Mouse (Mus musculus) midbrain, embryonic 12.5 days (tissue): Measurements from ENCODE around the gene Arhgap9. TPM values are rescaled to one million over a fixed set of nuclear protein-coding genes. Genes with fewer than 3 reads are reported as not detected.
A peak's percentile ranks its signal among the peaks of the same experiment; 100 is the strongest.

Experiments used
- ATAC-seq: fragments of 200-750 bp; cut with Nextera tagmentation; 2 replicates; pipeline ENCODE4 v1.8.0; 2017; ENCODE audit warnings: low read depth, moderate TSS enrichment, moderate library complexity; ENCODE audit not compliant: low FRiP score
- H3K27ac ChIP-seq: fragments of 300-500 bp; sonication (generic); replicated peaks from 2 replicates; pipeline ENCODE4 v1.5.1; 2016; ENCODE audit warnings: mild to moderate bottlenecking
- H3K27me3 ChIP-seq: fragments of 300-500 bp; sonication (generic); 2 replicates; pipeline ENCODE4 v1.6.1; 2016; ENCODE audit warnings: mild to moderate bottlenecking
- H3K36me3 ChIP-seq: fragments of 300-500 bp; sonication (generic); 2 replicates; pipeline ENCODE4 v1.6.1; 2016
- H3K4me1 ChIP-seq: fragments of 300-500 bp; sonication (generic); 2 replicates; pipeline ENCODE4 v1.6.1; 2016
- H3K4me2 ChIP-seq: fragments of 300-500 bp; sonication (generic); replicated peaks from 2 replicates; pipeline ENCODE4 v1.6.1; 2016; ENCODE audit warnings: mild to moderate bottlenecking, moderate library complexity
- H3K4me3 ChIP-seq: fragments of 300-500 bp; sonication (generic); 2 replicates; pipeline ENCODE4 v1.5.1; 2016; ENCODE audit warnings: mild to moderate bottlenecking
- H3K9ac ChIP-seq: fragments of 300-500 bp; sonication (generic); replicated peaks from 2 replicates; pipeline ENCODE4 v1.6.1; 2016; ENCODE audit warnings: mild to moderate bottlenecking, moderate library complexity
- H3K9me3 ChIP-seq: fragments of 300-500 bp; sonication (generic); 2 replicates; pipeline ENCODE4 v1.6.1; 2016; ENCODE audit warnings: mild to moderate bottlenecking
- WGBS: fragments of 180-500 bp; shearing (Covaris S2); methylation state at CpG from one replicate; pipeline ENCODE4 v1.1.7; 2016; 5-methylcytosine and 5-hydroxymethylcytosine counted together
- polyA plus RNA-seq: library from polyadenylated mRNA; unstranded; fragments of >200 nt; fragmentation: Nextera tagmentation; extraction: Ambion mirVana; gene quantifications from 2 replicates; pipeline ENCODE4 v1.2.1, GENCODE M21; 2016

Gene Arhgap9
- polyA plus RNA-seq, 1 experiment from 2014 or later: 1.1 TPM

GRCm38 (mm10) chr10:127341360-127341690 lies 19.6 kb downstream of the Arhgap9 start:
- Histone ChIP-seq H3K4me2 (peak overlapping the region; percentile 70), H3K27me3 (peaks cover 47% of the 10 kb centered on the region), H3K27ac (peak overlapping the region; percentile 30; the same call in 1 of the 2 replicates), H3K9ac (peak overlapping the region; percentile 34; the same call in 1 of the 2 replicates), H3K9me3 (no peaks in the 10 kb centered on the region), H3K4me1 (peaks cover 37% of the 10 kb centered on the region), H3K4me3 (peak overlapping the region; percentile 42), H3K36me3 (no peaks in the 10 kb centered on the region)
- WGBS: 0% methylated on average over 7 of the region's 11 CpGs
- ATAC-seq: no peak

DNA sequence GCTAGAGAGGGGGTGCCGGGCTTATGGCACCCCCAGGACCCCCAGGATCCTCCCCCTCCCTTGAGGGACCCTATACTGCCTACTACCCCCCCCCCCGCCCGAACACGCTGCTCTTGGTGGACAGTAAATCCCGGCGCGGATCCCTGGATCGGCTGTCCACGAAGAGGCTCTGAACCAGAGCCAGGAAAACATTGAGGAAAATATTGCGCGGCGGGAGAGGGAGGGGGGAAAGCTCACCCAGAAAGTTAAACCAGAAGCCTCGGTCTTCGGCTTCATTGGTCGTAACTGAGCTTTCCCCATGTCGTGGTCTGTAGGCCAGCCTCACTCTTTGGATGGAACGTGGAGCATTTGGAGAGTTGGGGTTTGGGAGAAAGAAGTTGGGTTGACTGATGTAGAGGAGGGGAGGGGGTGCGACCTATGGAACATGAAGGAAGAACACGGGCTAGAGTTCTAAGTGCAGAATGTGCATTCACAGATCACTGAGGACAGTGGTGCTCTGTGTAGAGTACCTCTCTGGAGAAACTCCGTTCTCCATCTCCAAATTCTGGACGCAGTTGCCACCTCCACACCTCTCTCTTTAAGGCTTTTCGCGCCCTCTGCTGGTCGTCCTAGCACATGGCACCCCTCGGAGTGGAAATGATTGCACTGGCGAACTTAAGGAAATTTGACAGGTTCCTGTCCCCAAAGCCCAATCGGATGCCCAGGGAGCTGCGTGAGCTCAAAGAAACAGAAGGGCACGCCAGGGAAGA lies 20.3 kb downstream of the Arhgap9 start, which contains the start of gene Gli1:
TSS of gene Gli1 (minus strand) at position 84 of the 749 bp plus-strand sequence.
- Histone ChIP-seq H3K4me3 (peak within 1 kb of the TSS; percentile 42), H3K27ac (peak within 1 kb of the TSS; percentile 31; the same call in 1 of the 2 replicates), H3K4me1 (peaks cover 37% of the 10 kb centered on the region), H3K36me3 (no peaks in the 10 kb centered on the region), H3K9ac (peak within 1 kb of the TSS; percentile 34; the same call in 1 of the 2 replicates), H3K4me2 (peak within 1 kb of the TSS; percentile 70), H3K27me3 (peaks cover 47% of the 10 kb centered on the region), H3K9me3 (no peaks in the 10 kb centered on the region)
- ATAC-seq: peak; percentile 46
- under 1% methylated on average over 29 of the region's 29 CpGs for WGBS

GRCm38 (mm10) chr10:127343029-127343428 lies 21.3 kb downstream of the Arhgap9 start:
- Histone ChIP-seq H3K4me1 (peaks cover 37% of the 10 kb centered on the region), H3K4me3 (no peak overlapping the region), H3K27me3 (peaks cover 40% of the 10 kb centered on the region), H3K9ac (no peak overlapping the region), H3K4me2 (no peak overlapping the region), H3K9me3 (no peaks in the 10 kb centered on the region), H3K27ac (no peak overlapping the region), H3K36me3 (no peaks in the 10 kb centered on the region)
- 76% methylated on average over 3 of the region's 3 CpGs for whole genome bisulfite sequencing
- no peak for ATAC-seq

DNA sequence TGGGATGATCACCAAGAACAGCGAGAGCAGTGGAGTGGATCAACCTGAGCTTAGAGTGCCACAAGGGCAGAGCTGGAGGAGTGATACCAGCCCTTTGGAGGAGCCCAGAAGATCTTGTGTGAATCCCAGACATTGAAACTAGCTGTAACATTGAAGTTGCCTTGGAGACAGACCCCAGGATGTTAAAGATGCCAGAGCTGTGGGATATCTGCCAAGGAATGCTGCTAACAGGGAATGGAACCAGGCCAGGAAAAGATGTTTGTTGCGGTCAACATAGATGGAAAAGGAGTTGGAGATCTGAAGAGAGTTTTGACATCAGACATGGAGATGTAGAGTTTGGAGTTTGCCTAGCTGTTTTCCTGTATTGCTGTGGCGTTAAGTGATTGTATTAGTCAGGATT lies 24.4 kb downstream of the Arhgap9 start:
- Histone ChIP-seq H3K27ac (no peak overlapping the region), H3K4me3 (no peak overlapping the region), H3K4me1 (peaks cover 21% of the 10 kb centered on the region), H3K27me3 (peaks cover 23% of the 10 kb centered on the region), H3K36me3 (no peaks in the 10 kb centered on the region), H3K9ac (no peak overlapping the region), H3K9me3 (no peaks in the 10 kb centered on the region), H3K4me2 (no peak overlapping the region)
- no peak for ATAC-seq
- 92% methylated on average over 3 of the region's 3 CpGs for WGBS

GRCm38 (mm10) chr10:127348957-127349356 lies 27.2 kb downstream of the Arhgap9 start:
- Histone ChIP-seq H3K4me1 (peaks cover 7% of the 10 kb centered on the region; the same call in 1 of the 2 replicates), H3K27me3 (peaks cover 23% of the 10 kb centered on the region), H3K36me3 (no peaks in the 10 kb centered on the region), H3K4me2 (no peak overlapping the region), H3K9ac (no peak overlapping the region), H3K27ac (no peak overlapping the region), H3K9me3 (no peaks in the 10 kb centered on the region), H3K4me3 (no peak overlapping the region)
- no peak for ATAC-seq
- 65% methylated on average over 4 of the region's 4 CpGs for WGBS

- H3K36me3 ChIP-seq: no peaks in the 10 kb centered on the region
- no peak overlapping the region for H3K4me3 ChIP-seq
- no peak for ATAC-seq
- no peak overlapping the region for H3K4me2 ChIP-seq
- H3K27me3 ChIP-seq: peaks cover 24% of the 10 kb centered on the region
- H3K9me3 ChIP-seq: no peaks in the 10 kb centered on the region
- no peak overlapping the region for H3K9ac ChIP-seq
- 81% methylated on average over 8 of the region's 8 CpGs for WGBS
- no peak overlapping the region for H3K27ac ChIP-seq
- H3K4me1 ChIP-seq: peaks cover 7% of the 10 kb centered on the region; the same call in 1 of the 2 replicates
Measured at GRCm38 (mm10) chr10:127349810-127350209, 28.0 kb downstream of the Arhgap9 start.

DNA sequence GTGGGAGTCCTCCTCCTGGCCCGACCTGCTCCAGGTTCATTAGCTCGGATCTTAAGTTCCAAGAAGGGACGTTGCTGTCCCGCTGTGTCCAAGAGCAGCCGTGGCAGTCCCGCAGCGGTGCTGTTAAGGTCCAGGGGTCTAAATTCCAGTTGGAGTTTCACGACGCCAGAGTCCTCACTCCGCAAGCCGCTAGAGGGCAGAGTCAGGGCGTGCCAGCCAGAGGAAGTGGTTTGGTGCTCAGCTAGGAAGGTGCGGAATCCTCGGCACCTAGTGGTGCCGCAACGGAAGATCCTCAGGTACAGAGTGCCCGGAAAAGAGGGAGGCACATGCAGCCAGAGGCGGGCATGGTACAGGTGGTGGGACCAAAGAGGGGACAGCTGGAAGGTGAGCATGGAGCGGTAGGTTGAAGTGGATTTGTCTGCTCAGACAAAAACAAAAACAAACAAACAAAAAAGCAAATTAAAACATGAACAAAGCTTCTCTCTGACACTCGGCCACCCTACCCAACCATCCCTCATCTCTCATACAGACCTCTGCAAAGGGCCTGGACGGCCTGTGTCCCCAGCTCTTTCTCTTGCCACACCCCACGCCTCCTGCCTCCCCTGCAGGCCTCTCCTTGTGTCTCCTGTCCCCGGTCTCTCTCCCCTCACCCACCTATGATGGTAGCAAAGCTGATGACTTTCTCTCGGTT lies 29.0 kb downstream of the Arhgap9 start:
- H3K27ac ChIP-seq: no peak overlapping the region
- no peaks in the 10 kb centered on the region for H3K9me3 ChIP-seq
- H3K4me2 ChIP-seq: peak overlapping the region; percentile 42
- peak overlapping the region; percentile 6; the same call in 1 of the 2 replicates for H3K4me3 ChIP-seq
- WGBS: 13% methylated on average over 24 of the region's 24 CpGs
- peak; percentile 60; the same call in 1 of the 2 replicates for ATAC-seq
- peaks cover 7% of the 10 kb centered on the region; the same call in 1 of the 2 replicates for H3K4me1 ChIP-seq
- no peak overlapping the region for H3K9ac ChIP-seq
- H3K36me3 ChIP-seq: no peaks in the 10 kb centered on the region
- H3K27me3 ChIP-seq: peaks cover 24% of the 10 kb centered on the region

DNA sequence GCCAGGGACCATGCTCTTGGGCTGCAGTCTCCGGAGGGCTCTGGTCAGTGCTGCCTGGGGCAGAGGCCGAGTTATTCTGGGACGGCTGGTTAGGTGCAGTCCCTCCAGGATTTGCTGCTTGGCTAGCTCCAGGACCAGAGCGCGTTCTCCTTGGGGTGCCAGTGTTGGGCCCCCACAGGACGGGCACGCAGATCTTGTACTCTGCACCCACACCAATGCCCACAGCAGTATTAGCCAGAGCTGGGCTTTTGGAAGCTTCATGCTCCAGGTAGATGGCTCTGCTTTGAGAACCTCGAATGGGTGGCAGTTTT lies 29.5 kb downstream of the Arhgap9 start:
- H3K27me3 ChIP-seq: peaks cover 24% of the 10 kb centered on the region
- peaks cover 7% of the 10 kb centered on the region; the same call in 1 of the 2 replicates for H3K4me1 ChIP-seq
- H3K4me3 ChIP-seq: no peak overlapping the region
- H3K9me3 ChIP-seq: no peaks in the 10 kb centered on the region
- H3K27ac ChIP-seq: no peak overlapping the region
- no peaks in the 10 kb centered on the region for H3K36me3 ChIP-seq
- H3K4me2 ChIP-seq: peak overlapping the region; percentile 42; the same call in 1 of the 2 replicates
- WGBS: 83% methylated on average over 8 of the region's 8 CpGs
- no peak for ATAC-seq
- no peak overlapping the region for H3K9ac ChIP-seq

DNA sequence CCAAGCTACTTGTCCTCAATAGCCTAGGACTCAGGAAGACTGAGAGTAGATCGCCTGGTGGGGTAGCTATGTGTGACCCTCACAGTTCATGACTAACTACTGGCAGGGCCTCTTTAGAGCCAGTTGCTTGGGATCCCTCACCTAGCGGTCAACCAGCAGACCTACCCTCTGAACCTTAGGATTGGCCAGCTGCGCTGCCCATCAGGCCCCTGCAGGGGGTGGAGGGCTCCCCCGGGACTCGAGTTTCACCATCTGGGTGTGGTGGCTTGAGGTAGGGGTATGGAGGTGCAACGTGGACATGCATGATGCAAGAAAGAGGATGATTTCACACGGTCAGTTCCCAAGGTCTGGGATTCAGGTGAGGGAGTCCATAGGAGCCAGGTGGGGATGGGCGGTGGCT lies 30.0 kb downstream of the Arhgap9 start:
- no peak overlapping the region for H3K27ac ChIP-seq
- H3K27me3 ChIP-seq: peaks cover 24% of the 10 kb centered on the region
- ATAC-seq: no peak
- no peak overlapping the region for H3K4me2 ChIP-seq
- H3K9ac ChIP-seq: no peak overlapping the region
- H3K9me3 ChIP-seq: no peaks in the 10 kb centered on the region
- no peak overlapping the region for H3K4me3 ChIP-seq
- H3K36me3 ChIP-seq: no peaks in the 10 kb centered on the region
- WGBS: 75% methylated on average over 8 of the region's 8 CpGs
- H3K4me1 ChIP-seq: peaks cover 7% of the 10 kb centered on the region; the same call in 1 of the 2 replicates

- Histone ChIP-seq H3K9me3 (no peaks in the 10 kb centered on the region), H3K9ac (no peak overlapping the region), H3K36me3 (no peaks in the 10 kb centered on the region), H3K27ac (no peak overlapping the region), H3K27me3 (peaks cover 24% of the 10 kb centered on the region), H3K4me3 (no peak overlapping the region), H3K4me1 (peaks cover 7% of the 10 kb centered on the region; the same call in 1 of the 2 replicates), H3K4me2 (no peak overlapping the region)
- WGBS: 93% methylated on average over 9 of the region's 9 CpGs
- ATAC-seq: no peak
Measured at GRCm38 (mm10) chr10:127352187-127352586, 30.4 kb downstream of the Arhgap9 start.

- 85% methylated on average over 11 of the region's 11 CpGs for WGBS
- no peak overlapping the region for H3K9ac ChIP-seq
- no peaks in the 10 kb centered on the region for H3K36me3 ChIP-seq
- peaks cover 7% of the 10 kb centered on the region; the same call in 1 of the 2 replicates for H3K4me1 ChIP-seq
- H3K27me3 ChIP-seq: peaks cover 24% of the 10 kb centered on the region
- no peak overlapping the region for H3K4me2 ChIP-seq
- ATAC-seq: no peak
- no peak overlapping the region for H3K27ac ChIP-seq
- H3K9me3 ChIP-seq: no peaks in the 10 kb centered on the region
- no peak overlapping the region for H3K4me3 ChIP-seq
Measured at GRCm38 (mm10) chr10:127352766-127353165, 31.0 kb downstream of the Arhgap9 start.
